Mouse (Mus musculus): ENCODE data around the gene Shf. TPM values are rescaled to one million over a fixed set of nuclear protein-coding genes. Genes with fewer than 3 reads are reported as not detected.
"Not testable (repeated sequence)": the region's sequence is repeated elsewhere in the genome, so short reads cannot be mapped to it uniquely, and the experiment has no call there.

Gene Shf
- total RNA-seq (2021) (10 to 100 TPM in 1 of 2 experiments, 1 to 10 TPM in 1; 6.0 to 13.0 TPM), polyA plus RNA-seq (2012; rRNA removed) (12.3 and 15.9 TPM in 2 replicates)
- long read RNA-seq, partial matches to known transcripts: 0 of 8 reads
- long read RNA-seq, other reads (novel, unspliced or antisense): 1 of 8 reads

DNA sequence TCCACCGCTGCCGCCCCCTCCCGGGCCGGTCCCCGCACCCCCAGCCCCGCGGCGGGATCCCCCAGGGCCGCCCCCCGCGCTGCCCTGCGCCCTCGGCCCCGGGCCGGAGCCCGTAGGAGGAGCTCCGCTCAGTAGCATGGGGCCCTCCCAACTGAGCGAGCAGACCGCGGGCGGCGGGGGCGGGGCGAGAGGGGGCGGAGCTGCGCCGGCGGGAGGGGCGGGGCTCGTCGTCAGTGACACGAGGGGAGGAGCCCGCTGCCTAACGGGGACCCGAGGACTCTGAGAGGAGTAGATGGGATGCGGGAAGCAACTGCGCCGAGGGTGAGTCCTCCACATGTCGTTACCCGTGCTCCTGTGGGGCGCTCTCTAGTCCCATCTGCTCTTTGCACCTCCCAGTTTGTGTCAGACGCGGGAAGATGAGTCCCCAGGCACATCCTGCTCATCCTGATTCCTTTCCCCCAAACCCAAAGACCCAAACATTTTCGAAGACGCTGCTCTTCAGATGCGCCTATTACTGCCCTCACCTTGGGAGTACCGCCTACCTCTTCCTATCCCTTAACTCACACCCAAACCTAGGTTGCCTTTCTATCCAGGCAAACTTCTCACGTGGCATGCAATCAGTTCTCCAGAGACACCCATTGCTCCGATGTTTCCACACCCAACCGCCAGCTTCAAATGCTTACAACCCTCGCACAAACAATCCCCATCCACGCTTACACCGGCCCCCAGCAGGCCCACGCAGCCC lies at the start of gene Shf:
TSS of gene Shf (minus strand) at position 168 of the 745 bp plus-strand sequence.
- DNase-seq: peak; percentile 95

GRCm38 (mm10) chr2:122408928-122409327 lies 40.0 kb upstream of the Shf start:
- no peak for DNase-seq

GRCm38 (mm10) chr2:122407607-122408006 lies 38.6 kb upstream of the Shf start:
- DNase-seq: no peak

- no peak for DNase-seq
These were observed 27.2 kb upstream of the Shf start for GRCm38 (mm10) chr2:122396150-122396549.

DNA sequence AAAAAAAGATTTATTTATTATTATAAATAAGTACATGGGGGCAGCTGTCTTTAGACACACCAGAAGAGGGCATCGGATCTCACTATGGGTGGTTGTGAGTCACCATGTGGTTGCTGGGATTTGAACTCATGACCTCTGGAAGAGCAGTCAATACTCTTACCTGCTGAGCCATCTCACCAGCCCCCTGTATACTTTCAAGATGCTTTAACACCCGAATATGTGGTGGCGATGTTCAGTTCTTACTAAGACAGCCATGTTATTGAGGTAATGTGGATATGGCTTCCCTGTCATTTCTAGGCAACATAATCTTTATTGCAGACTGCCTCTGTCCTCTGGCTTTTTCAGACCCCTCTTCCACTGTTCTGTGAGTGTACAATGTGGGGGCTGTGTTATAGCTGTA lies 18.2 kb upstream of the Shf start:
- DNase-seq: not testable (repeated sequence)

DNA sequence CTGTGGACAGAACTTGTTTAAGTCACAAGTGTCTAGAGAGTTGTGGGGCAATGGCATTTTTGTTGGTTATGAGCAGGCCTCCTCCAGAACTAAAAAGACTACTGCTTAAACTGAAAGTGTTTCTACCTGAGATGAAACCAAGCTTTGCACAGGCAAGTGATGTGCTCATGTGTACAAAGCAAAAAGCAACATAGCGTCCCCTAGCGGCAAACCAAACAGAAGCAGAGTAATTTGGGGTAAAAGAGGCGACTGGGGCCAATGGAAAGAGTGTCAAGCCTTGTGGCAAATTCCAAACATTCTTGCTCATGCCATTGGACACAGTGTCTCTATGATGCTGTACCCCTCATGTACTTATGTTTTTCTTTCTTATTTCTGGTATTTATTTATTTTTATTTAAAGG lies 16.1 kb upstream of the Shf start:
- DNase-seq: no peak

- DNase-seq: no peak
These were observed 13.2 kb upstream of the Shf start for GRCm38 (mm10) chr2:122382121-122382520.

DNA sequence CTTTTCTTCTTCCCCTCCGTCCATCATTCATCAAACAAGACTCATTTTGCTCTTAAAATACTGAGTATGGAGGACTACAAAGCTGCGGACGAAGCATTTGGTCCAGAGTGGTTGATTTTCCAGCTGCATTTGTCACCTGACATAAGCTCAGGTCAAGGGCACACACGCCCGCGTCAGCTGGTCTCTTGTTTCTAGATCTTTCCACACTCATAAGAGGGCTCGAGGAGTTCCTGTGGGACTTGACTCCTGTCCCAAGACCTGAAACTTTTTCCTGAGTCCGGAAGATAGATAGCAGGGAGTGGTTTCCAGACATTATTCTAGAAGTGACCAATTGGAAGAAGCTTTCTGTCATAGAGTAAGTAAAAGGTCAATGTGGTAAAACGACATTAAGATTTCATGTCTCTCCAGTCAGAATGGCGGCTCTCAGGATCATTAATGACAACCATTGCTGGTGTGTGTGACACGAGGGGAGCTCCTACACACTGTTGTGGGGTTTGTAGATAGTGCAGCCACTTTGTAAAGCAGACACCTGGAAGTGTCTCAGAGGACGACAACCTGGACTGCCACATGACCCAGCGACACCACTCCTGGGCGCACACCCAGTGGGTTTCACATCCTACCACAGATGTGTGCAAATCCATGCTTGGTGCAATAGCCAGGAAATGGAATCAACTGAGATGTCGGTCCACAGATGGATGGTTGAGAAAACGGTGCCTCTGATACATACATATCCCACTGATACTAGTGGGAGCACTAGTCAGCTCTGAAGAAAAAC lies 12.6 kb upstream of the Shf start:
- peak; percentile 39 for DNase-seq

GRCm38 (mm10) chr2:122380768-122381311 lies 11.9 kb upstream of the Shf start:
- peak; percentile 62 for DNase-seq

DNA sequence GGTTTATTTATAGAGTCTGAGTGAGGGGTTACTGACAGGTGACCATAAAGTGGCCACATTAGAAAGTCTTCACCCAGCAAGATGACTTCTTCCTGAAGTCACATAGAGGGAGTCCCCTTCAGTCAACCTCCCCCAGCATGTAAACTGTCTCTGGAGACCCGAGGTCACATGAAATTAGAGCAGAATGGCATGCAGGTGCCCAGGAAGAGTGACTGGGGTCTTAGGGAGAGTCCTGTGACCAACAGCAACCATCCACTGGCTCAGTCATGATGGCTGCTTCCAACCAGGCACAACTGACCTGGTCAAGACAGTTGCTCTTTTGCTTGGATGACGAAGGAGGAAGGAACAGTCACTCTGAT lies 10.3 kb upstream of the Shf start:
- no peak for DNase-seq

- peak; percentile 51 for DNase-seq
These were observed 9.7 kb upstream of the Shf start for GRCm38 (mm10) chr2:122378421-122379291.

DNA sequence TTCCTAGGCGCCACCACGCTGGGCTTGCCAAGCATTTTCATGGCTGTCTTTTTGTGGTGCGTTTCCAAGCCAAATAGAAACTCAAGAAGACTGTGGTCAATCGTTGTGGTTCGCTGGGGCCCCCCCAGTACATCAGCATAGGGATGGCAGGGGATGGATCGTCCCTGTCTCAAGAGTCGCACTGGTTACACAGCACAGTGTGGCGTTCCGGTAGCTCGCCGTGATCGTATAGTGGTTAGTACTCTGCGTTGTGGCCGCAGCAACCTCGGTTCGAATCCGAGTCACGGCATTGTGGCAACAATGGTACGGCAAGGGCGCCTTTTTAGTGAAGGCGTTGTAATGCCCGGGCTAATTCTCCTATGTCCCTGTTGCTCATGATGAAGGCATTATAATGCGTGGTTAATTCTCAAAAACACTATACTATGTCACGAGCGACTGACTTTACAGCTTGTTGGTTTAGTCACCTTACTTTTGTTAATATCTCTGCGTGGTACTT lies 8.8 kb upstream of the Shf start:
- DNase-seq: peak; percentile 88

GRCm38 (mm10) chr2:122377215-122377674 lies 8.3 kb upstream of the Shf start:
- peak; percentile 97 for DNase-seq

GRCm38 (mm10) chr2:122376041-122376561 lies 7.1 kb upstream of the Shf start:
- DNase-seq: peak; percentile 71

GRCm38 (mm10) chr2:122375391-122375991 lies 6.5 kb upstream of the Shf start:
- DNase-seq: peak; percentile 95

GRCm38 (mm10) chr2:122374666-122375331 lies 5.8 kb upstream of the Shf start:
- no peak for DNase-seq

DNA sequence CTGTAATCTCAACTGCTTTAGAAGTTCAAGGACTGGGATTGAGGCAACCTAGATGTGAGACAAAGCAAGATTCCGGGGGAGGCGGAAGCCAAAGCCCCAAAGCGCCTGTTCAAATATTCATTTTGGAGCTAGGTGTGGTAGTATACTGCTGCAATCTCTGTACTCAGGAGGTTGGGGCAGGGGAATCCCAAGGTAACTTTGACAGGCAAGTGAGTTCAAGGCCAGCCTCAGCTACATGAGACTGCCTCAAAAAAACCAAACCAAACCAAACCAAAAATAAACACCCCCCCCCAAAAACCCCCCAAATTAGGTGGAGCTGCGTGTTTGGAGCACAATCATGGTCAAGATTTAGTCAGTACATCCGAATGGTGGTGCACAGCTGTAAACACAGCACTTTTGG lies 5.0 kb upstream of the Shf start:
- DNase-seq: no peak

DNA sequence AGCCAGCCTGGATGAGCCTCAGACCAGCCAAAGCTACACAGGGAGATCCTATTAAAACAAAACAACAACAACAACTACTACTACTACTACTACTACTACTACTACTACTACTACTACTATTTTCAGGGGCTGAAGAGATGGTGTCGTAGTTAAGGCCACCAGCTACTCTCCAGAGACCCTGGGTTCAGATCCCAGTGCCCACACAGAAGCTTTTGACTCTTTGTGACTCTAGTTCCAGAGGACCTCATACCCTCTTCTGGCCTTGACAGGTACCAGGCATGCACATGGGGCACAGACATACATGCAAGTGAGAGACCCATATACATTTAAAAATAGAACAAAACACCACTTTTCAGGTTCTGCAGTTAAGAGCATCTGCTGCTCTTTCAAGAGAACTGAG lies 3.6 kb upstream of the Shf start:
- DNase-seq: no peak

GRCm38 (mm10) chr2:122372067-122372466 lies 3.1 kb upstream of the Shf start:
- DNase-seq: no peak

- no peak for DNase-seq
These were observed 1.3 kb upstream of the Shf start for GRCm38 (mm10) chr2:122370101-122370750.

All from adrenal gland, adult 2 months (tissue).